Mouse (Mus musculus): ENCODE measurements around the gene Camk2n1.

GRCm38 (mm10) chr4:138456536-138456935 lies 2.4 kb downstream of the Camk2n1 start:
- TF ChIP-seq POLR2A (IDR thresholded peaks at IDR 0.05; ENCODE audit: borderline replicate concordance, low read depth, low read length) (no peak), CTCF (IDR thresholded peaks at IDR 0.05; ENCODE audit: low read depth, low read length) (no peak)

All from bone marrow macrophage, adult 2 months (primary cell).